Mouse (Mus musculus) liver, embryonic 15.5 days (tissue): Measurements from ENCODE around the gene Bloc1s1. TPM values are rescaled to one million over a fixed set of nuclear protein-coding genes. Genes with fewer than 3 reads are reported as not detected.

Source experiments
- ATAC-seq: fragments of 200-750 bp; cut with Nextera tagmentation; 2 replicates; pipeline ENCODE4 v1.8.0; 2017; ENCODE audit warnings: moderate number of reproducible peaks, mild to moderate bottlenecking, moderate library complexity; ENCODE audit not compliant: insufficient read depth
- H3K27ac ChIP-seq: fragments of 300-500 bp; sonication (generic); replicated peaks from 2 replicates; pipeline ENCODE4 v1.5.1; 2015; ENCODE audit warnings: mild to moderate bottlenecking, inconsistent platforms
- H3K27me3 ChIP-seq: fragments of 300-500 bp; sonication (generic); 2 replicates; pipeline ENCODE4 v1.6.1; 2015; ENCODE audit warnings: mild to moderate bottlenecking, inconsistent platforms
- H3K36me3 ChIP-seq: fragments of 300-500 bp; sonication (generic); replicated peaks from 2 replicates; pipeline ENCODE4 v1.6.1; 2015; ENCODE audit warnings: moderate library complexity, mild to moderate bottlenecking, inconsistent platforms
- H3K4me1 ChIP-seq: fragments of 300-500 bp; sonication (generic); replicated peaks from 2 replicates; pipeline ENCODE4 v1.6.1; 2015; ENCODE audit warnings: inconsistent platforms
- H3K4me2 ChIP-seq: fragments of 300-500 bp; sonication (generic); 2 replicates; pipeline ENCODE4 v1.6.1; 2015; ENCODE audit warnings: moderate library complexity, mild to moderate bottlenecking, inconsistent platforms
- H3K4me3 ChIP-seq: fragments of 300-500 bp; sonication (generic); replicated peaks from 2 replicates; pipeline ENCODE4 v1.5.1; 2015; ENCODE audit warnings: mild to moderate bottlenecking, inconsistent platforms
- H3K9ac ChIP-seq: fragments of 300-500 bp; sonication (generic); 2 replicates; pipeline ENCODE4 v1.6.1; 2015; ENCODE audit warnings: moderate library complexity, mild to moderate bottlenecking, inconsistent platforms
- H3K9me3 ChIP-seq: fragments of 300-500 bp; sonication (generic); replicated peaks from 2 replicates; pipeline ENCODE4 v1.6.1; 2016; ENCODE audit warnings: inconsistent platforms
- WGBS: fragments of 180-500 bp; shearing (Covaris S2); methylation state at CpG from one replicate; pipeline ENCODE4 v1.1.7; 2015; ENCODE audit warnings: mixed read lengths; ENCODE audit not compliant: insufficient replicate concordance; 5-methylcytosine and 5-hydroxymethylcytosine counted together
- polyA plus RNA-seq: library from polyadenylated mRNA; unstranded; fragments of >200 nt; fragmentation: Nextera tagmentation; extraction: Ambion mirVana; gene quantifications from 2 replicates; pipeline ENCODE4 v1.2.1, GENCODE M21; 2015

The Bloc1s1 gene
- polyA plus RNA-seq, 1 experiment from 2014 or later: 93.9 TPM

DNA sequence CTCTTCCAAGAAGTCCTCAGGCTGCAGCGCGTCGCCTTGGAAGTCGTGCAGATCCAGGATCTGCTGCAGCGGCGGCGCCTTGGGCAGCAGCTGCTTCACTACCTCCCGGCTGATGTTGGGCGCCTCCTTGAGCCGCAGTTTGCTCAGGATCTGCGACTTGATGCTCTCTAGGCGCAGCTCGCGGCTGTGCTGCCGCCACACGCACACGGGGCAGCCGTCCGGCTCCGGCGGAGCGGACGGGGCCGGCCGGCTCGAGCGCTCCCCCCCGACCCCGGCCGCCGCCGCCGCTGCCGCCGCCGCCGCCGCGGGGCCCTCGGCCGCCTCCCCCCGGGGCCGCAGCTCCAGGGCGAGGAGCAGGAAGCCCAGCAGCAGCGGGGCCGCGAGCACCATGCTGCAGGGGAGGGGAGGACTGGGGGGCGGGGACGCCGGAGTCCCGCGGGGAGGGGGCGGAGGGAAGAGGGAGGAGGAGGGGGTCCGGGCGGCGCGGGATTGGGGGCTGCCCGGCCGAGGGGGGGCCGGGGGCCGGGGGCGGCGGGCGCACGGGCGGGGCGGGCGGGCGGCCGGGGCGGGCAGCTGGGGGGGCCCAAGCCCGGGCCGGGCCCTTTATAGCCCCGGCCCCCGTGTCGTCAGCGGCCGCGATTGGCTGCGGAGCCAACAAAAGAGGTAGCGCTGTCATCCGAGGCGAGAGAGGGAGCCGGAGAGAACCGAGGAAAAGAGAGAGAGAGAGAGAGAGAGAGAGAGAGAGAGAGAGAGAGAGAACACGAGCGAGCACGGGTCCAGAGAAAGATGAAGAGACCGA, 32.3 kb downstream of the Bloc1s1 start, which contains the start of gene Gdf11:
Gdf11 (minus strand) TSS at position 423 of the 799 bp plus-strand sequence.
- H3K27me3 ChIP-seq: peaks cover 93% of the 10 kb centered on the region
- ATAC-seq: peak; percentile 8; the same call in 1 of the 2 replicates
- peak within 1 kb of the TSS; percentile 74 for H3K4me2 ChIP-seq
- 1% methylated on average over 79 of the region's 89 CpGs for WGBS
- no peaks in the 10 kb centered on the region for H3K36me3 ChIP-seq
- peak within 1 kb of the TSS; percentile 55 for H3K4me3 ChIP-seq
- H3K9ac ChIP-seq: no peak within 1 kb of the TSS; the same call in 1 of the 2 replicates
- H3K4me1 ChIP-seq: peaks cover 27% of the 10 kb centered on the region
- no peaks in the 10 kb centered on the region for H3K9me3 ChIP-seq
- H3K27ac ChIP-seq: no peak within 1 kb of the TSS

DNA sequence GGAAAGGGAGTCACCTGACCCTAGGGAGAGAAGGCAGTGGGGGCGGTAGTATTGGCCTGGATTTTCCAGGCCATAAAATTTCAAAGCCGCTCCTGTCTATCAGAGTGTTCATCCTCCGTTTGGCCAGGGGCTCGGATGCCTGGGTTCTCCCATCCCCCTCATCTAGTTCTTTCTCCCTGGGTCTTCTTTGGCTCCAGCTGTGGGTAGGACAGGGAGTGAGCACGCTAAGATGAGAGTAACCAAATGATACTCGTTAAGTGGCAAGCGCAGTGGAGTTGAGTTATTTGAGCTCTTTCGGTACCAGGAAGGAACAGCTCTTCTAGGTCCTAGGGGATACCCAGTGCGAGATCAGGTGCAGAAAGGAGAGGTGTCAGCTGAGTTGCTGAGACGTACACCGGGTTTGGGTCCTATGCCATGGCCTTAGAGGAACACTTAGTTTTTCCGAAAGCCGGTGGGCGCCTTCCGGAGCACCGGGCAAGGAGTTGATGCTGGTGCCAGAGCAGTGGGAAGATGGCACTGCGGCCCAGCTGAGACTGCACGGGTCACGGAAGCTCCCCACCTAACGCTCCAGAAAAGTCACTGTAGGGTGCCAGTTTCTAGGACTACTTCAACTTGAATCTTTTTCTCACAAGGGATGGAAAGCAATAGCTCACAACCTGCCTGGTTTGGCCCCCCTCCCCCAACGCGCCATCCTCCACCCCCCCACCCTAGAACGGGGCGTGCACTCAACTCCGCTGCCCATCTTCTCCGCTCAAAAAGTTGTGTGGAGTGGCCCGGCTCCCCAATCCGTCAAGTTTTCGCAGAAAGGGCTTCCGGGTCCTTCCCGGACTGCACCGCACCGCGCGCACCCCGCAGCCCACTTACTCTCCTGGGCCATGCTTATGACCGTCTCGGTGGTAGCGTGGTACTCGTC, 33.2 kb downstream of the Bloc1s1 start:
- Histone ChIP-seq H3K4me2 (peak overlapping the region; percentile 74), H3K4me1 (peaks cover 29% of the 10 kb centered on the region), H3K9ac (no peak overlapping the region; the same call in 1 of the 2 replicates), H3K9me3 (no peaks in the 10 kb centered on the region), H3K36me3 (no peaks in the 10 kb centered on the region), H3K27ac (no peak overlapping the region), H3K27me3 (peaks cover 84% of the 10 kb centered on the region), H3K4me3 (peak overlapping the region; percentile 55)
- ATAC-seq: no peak
- 2% methylated on average over 40 of the region's 40 CpGs for WGBS

DNA sequence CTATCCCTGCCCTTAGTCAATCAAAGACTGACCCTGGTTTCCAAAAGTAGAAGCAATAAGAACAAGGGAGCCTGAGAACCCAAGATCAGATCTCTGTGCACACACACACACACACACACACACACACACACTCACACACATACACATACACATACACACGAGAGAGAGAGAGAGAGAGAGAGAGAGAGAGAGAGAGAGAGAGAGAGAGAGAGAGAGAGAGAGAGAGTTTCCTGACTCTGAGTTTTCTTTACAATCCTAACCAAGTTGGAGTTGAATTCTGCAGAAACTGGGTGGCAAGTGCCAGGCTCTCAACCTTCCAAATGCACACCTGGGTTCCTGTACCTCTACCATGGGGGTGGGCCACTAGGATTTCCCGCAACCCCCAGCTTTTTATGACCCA, 34.0 kb downstream of the Bloc1s1 start:
- H3K4me2 ChIP-seq: peak overlapping the region; percentile 74; the same call in 1 of the 2 replicates
- no peak overlapping the region for H3K9ac ChIP-seq
- H3K27me3 ChIP-seq: peaks cover 76% of the 10 kb centered on the region
- H3K36me3 ChIP-seq: no peaks in the 10 kb centered on the region
- ATAC-seq: no peak
- no peak overlapping the region for H3K27ac ChIP-seq
- H3K9me3 ChIP-seq: no peaks in the 10 kb centered on the region
- no peak overlapping the region for H3K4me3 ChIP-seq
- peaks cover 33% of the 10 kb centered on the region for H3K4me1 ChIP-seq
- WGBS: 34% methylated on average over 2 of the region's 2 CpGs

DNA sequence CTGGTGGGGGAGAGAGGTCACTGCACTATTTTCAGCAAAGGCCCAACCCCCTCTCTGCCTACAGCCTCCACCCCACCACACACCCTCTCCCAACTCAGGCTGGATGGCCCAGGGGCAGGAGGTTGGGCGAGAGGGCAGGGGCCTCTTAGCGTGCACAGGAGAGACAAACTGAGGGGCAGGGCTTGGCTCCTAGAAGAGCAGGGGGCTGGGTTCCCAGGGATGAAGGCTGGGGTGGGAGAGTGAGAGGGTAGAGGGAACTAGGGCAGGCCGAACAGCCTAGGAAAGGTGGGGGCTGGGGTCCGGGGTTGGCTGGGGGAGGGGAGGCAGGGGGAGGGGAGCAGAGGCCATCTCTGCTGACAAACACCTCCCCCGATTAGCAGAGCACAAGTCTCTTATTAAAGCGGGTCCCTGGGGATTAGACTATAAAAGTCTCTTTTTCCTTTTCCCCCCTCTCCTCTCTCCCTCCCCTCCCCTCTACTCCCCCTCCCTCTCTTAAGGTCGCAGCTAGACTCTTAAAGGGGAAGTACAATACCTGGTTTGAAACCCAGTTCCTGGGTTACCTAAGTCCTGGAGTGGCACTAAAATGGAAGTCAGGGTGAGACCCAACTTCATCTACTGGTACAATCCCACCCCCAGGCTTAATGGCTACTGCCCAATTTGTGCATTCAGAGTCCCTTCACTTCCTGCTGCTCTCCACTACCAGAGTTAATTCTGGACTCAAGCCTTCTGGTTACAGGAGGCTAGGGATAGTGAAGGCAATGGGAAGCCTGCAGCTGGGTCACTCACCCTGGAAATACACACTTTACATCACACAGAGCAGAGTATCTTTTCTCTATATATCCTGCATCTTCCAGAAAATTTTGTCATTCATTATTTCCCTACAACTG, 34.7 kb downstream of the Bloc1s1 start:
- peaks cover 70% of the 10 kb centered on the region for H3K27me3 ChIP-seq
- peak overlapping the region; percentile 8; the same call in 1 of the 2 replicates for H3K4me3 ChIP-seq
- 6% methylated on average over 7 of the region's 7 CpGs for WGBS
- H3K9me3 ChIP-seq: no peaks in the 10 kb centered on the region
- H3K36me3 ChIP-seq: no peaks in the 10 kb centered on the region
- H3K27ac ChIP-seq: no peak overlapping the region
- H3K4me2 ChIP-seq: peak overlapping the region; percentile 43
- H3K9ac ChIP-seq: no peak overlapping the region
- H3K4me1 ChIP-seq: peaks cover 33% of the 10 kb centered on the region
- ATAC-seq: peak; percentile 52

DNA sequence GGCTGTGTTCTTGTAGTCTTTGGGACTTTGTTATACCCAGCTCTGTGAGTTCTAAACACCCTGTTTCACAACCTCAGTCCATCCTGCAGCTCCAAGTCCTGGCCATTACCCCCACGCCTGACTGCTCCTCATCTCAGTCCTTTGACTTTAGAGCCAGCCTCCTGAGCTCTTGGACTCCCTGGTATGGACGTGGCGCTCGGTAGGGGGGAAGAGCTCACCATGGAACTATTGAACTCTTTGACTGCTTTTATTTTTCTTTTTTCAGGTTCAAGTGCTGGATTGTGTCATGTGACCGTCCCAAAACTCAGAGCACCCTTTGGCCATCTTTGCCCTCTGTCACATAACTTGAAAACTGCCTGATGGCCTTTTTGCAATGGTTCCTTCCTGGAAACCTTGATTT, 41.8 kb downstream of the Bloc1s1 start:
- 81% methylated on average over 5 of the region's 5 CpGs for WGBS
- H3K9ac ChIP-seq: no peak overlapping the region
- H3K4me1 ChIP-seq: peaks cover 6% of the 10 kb centered on the region; the same call in 1 of the 2 replicates
- peaks cover 13% of the 10 kb centered on the region for H3K36me3 ChIP-seq
- H3K27me3 ChIP-seq: no peaks in the 10 kb centered on the region; the same call in 1 of the 2 replicates
- H3K27ac ChIP-seq: no peak overlapping the region
- no peak for ATAC-seq
- H3K4me2 ChIP-seq: no peak overlapping the region
- no peak overlapping the region for H3K4me3 ChIP-seq
- H3K9me3 ChIP-seq: no peaks in the 10 kb centered on the region

DNA sequence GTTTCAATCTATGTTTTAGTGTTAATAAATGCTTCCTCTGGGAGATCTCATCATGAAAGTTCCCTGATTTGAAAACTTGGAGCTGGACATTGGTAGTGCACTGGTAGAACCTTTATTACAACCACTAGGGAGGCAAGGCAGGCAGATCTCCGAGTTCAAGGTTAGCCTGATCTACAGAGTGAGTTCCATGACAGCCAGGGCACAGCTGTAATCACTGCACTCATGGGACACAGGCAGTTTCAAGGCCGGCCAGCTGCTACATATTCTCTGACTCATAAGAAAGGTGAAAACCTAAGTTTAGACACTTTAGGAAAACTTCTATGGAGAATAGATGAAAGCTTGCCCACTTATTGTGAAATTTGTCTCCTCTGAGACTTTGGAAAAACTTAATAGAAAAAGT, 45.0 kb downstream of the Bloc1s1 start:
- Histone ChIP-seq H3K4me3 (no peak overlapping the region), H3K27me3 (no peaks in the 10 kb centered on the region), H3K4me2 (no peak overlapping the region), H3K9me3 (no peaks in the 10 kb centered on the region), H3K27ac (no peak overlapping the region), H3K4me1 (no peaks in the 10 kb centered on the region), H3K9ac (no peak overlapping the region), H3K36me3 (peaks cover 39% of the 10 kb centered on the region)
- WGBS: 69% methylated on average over 2 of the region's 2 CpGs
- ATAC-seq: no peak

DNA sequence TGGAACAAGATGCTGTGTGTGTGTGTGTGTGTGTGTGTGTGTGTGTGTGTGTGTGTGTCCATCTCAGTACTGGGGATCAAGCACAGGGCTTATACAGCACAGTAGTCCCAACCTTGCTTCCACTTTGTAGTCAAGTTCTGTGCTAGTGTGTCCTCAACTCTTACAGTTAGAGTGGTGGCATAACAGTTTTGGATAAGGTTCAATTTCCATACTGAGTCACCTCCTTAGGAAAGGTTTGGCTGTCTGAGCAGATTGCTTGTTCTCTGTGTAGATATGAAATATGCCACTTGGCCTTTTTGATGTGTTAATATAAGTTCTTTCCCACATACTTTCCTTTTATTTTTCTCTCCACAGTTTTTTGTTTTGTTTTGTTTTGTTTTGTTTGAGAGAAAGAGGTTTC, 45.5 kb downstream of the Bloc1s1 start:
- H3K4me1 ChIP-seq: no peaks in the 10 kb centered on the region
- no peak overlapping the region for H3K9ac ChIP-seq
- H3K9me3 ChIP-seq: no peaks in the 10 kb centered on the region
- no peak overlapping the region for H3K4me3 ChIP-seq
- H3K36me3 ChIP-seq: peaks cover 44% of the 10 kb centered on the region
- ATAC-seq: no peak
- no peaks in the 10 kb centered on the region for H3K27me3 ChIP-seq
- H3K4me2 ChIP-seq: no peak overlapping the region
- no peak overlapping the region for H3K27ac ChIP-seq

DNA sequence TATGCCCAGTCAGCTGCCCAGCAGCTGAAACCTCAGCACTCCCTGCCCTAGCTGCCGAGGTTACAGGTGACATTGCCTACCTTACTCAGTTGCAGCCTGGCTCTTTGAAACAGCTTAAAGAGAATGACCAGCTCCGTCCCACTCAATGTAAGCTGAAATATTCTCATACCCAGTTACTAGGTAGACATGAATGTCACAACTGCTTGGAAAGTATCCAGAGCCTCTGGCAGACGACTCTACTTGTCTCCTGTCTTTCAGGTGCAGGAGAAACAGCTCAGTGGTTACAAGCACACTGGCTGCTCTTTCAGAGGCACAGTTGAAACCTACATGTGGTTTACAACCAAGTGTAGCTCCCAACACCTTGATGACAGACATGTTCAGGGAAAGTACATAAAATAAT, 53.5 kb downstream of the Bloc1s1 start:
- peaks cover 66% of the 10 kb centered on the region for H3K36me3 ChIP-seq

More for the DNA sequence above, 53.5 kb downstream of the Bloc1s1 start:
- Histone ChIP-seq H3K27ac (no peak overlapping the region), H3K4me3 (no peak overlapping the region), H3K4me1 (no peaks in the 10 kb centered on the region), H3K27me3 (no peaks in the 10 kb centered on the region), H3K9me3 (no peaks in the 10 kb centered on the region), H3K4me2 (no peak overlapping the region), H3K9ac (no peak overlapping the region)
- ATAC-seq: no peak
- 73% methylated on average over 3 of the region's 3 CpGs for WGBS
